20 mouse cellular contexts compared by ENCODE assay signal in genomic region chr3:51697931-51698330, GRCm38 (mm10). TPM values are rescaled to one million over a fixed set of nuclear protein-coding genes. Genes with fewer than 3 reads are reported as not detected.
DNase-seq lines count a peak whose midpoint lies in the region; ATAC-seq lines count a peak whose summit lies in the region.
"Had no signal": no experiment of that assay in that cellular context is flagged by ENCODE, and none has a peak within 500 bp of the region (broad histone marks: within the 10 kb centered on the region; RNA-seq: fewer than 3 reads in every experiment).

No protein-coding gene starts in this region.

- H3K9me3 ChIP-seq in hindbrain, embryonic 10.5 days, result no peaks in the 10 kb centered on the region
- H3K9me3 ChIP-seq in hindbrain, embryonic 12.5 days (replicated peaks), result no peaks in the 10 kb centered on the region
- H3K9me3 ChIP-seq: embryonic facial prominence, embryonic 10.5 days; embryonic facial prominence, embryonic 12.5 days; forebrain, embryonic 13.5 days; forebrain, embryonic 15.5 days had no signal

- WGBS in hindbrain, embryonic 10.5 days, result 95% methylated on average over 3 of the region's 3 CpGs
- WGBS in hindbrain, embryonic 12.5 days, result 93% methylated on average over 3 of the region's 3 CpGs

- H3K9ac ChIP-seq in hindbrain, embryonic 12.5 days, result no peak overlapping the region
- H3K9ac ChIP-seq: embryonic facial prominence, embryonic 12.5 days; forebrain, embryonic 13.5 days; forebrain, embryonic 15.5 days; forebrain, postnatal 0 days had no signal

- H3K4me2 ChIP-seq in hindbrain, embryonic 12.5 days (replicated peaks), result no peak overlapping the region
- H3K4me2 ChIP-seq: embryonic facial prominence, embryonic 12.5 days; forebrain, embryonic 13.5 days; forebrain, embryonic 15.5 days had no signal

- H3K27ac ChIP-seq in hindbrain, embryonic 10.5 days, result 0 out of 2 replicates have a peak overlapping the region, but pooled peaks have one; percentile 16
- H3K27ac ChIP-seq in hindbrain, embryonic 12.5 days, result no peak overlapping the region
- H3K27ac ChIP-seq: embryonic facial prominence, embryonic 10.5 days; embryonic facial prominence, embryonic 12.5 days; forebrain, embryonic 13.5 days; forebrain, embryonic 15.5 days had no signal

- no peak overlapping the region for H3K4me3 ChIP-seq in hindbrain, embryonic 10.5 days
- H3K4me3 ChIP-seq in hindbrain, embryonic 12.5 days, result no peak overlapping the region
- H3K4me3 ChIP-seq: embryonic facial prominence, embryonic 10.5 days; embryonic facial prominence, embryonic 12.5 days; forebrain, embryonic 13.5 days; forebrain, embryonic 15.5 days had no signal

- peaks cover 33% of the 10 kb centered on the region for H3K4me1 ChIP-seq in hindbrain, embryonic 10.5 days (replicated peaks)
- H3K4me1 ChIP-seq in hindbrain, embryonic 12.5 days, result peaks cover 31% of the 10 kb centered on the region

- ATAC-seq in hindbrain, embryonic 12.5 days (ENCODE audit: low FRiP score), result no peak
- peak; percentile 72 for ATAC-seq in granulocyte monocyte progenitor cell, adult 5-6 weeks (replicated peaks; ENCODE audit: poor library complexity, severe bottlenecking)
- ATAC-seq in megakaryocyte progenitor cell, adult 5-6 weeks (replicated peaks; ENCODE audit: poor library complexity), result peak; percentile 55
- ATAC-seq: forebrain, embryonic 13.5 days; forebrain, embryonic 15.5 days; forebrain, postnatal 0 days had no signal

- no peaks in the 10 kb centered on the region for H3K27me3 ChIP-seq in hindbrain, embryonic 10.5 days (ENCODE audit: insufficient read depth, poor library complexity, severe bottlenecking)
- no peaks in the 10 kb centered on the region for H3K27me3 ChIP-seq in hindbrain, embryonic 12.5 days
- H3K27me3 ChIP-seq: embryonic facial prominence, embryonic 12.5 days; forebrain, embryonic 13.5 days; forebrain, embryonic 15.5 days had no signal

- H3K36me3 ChIP-seq in hindbrain, embryonic 10.5 days, result peaks cover 42% of the 10 kb centered on the region
- H3K36me3 ChIP-seq in hindbrain, embryonic 12.5 days, result peaks cover 18% of the 10 kb centered on the region
- H3K36me3 ChIP-seq: forebrain, embryonic 15.5 days had no signal

- DNase-seq in hindbrain, embryonic 10.5 days (ENCODE audit: low spot score), result no peak
- no peak for DNase-seq in layer of hippocampus, postnatal 36 days
- no peak for DNase-seq in frontal cortex, adult 2 months (ENCODE audit: extremely low spot score in 1 of 2, low spot score in 1 of 2)
- DNase-seq: adrenal gland, adult 2 months; adrenal gland, postnatal 10 days; adrenal gland, postnatal 25 days; cerebellum, adult 11 months; cerebellum, adult 18-20 months; cerebellum, adult 8-10 months; cerebellum, adult 9-11 months; cerebellum, postnatal 14 days; cerebellum, postnatal 36 days; forebrain, postnatal 0 days had no signal

RNA-seq across cellular contexts. Expression of gene Mgst2, which starts 37.8 kb away (rescaled TPM):
- polyA plus RNA-seq in hindbrain, embryonic 10.5 days (2016; fragmentation: Nextera tagmentation; extraction: Ambion mirVana), result 0.42 TPM in 1 of 2 replicates, not detected in the other
- 0.58 and 1.3 TPM in 2 replicates for polyA plus RNA-seq in hindbrain, embryonic 12.5 days (2016; fragmentation: Nextera tagmentation; extraction: Ambion mirVana)
- 119 and 127 TPM in 2 replicates for total RNA-seq in granulocyte monocyte progenitor cell, adult 5-6 weeks (2014; fragmentation: Nextera tagmentation)
- total RNA-seq in granulocyte monocyte progenitor cell, adult 5-6 weeks (2017), result 38.6 and 72.3 TPM in 2 replicates
- 132 and 146 TPM in 2 replicates for total RNA-seq in megakaryocyte progenitor cell, adult 5-6 weeks (2015)
- total RNA-seq in megakaryocyte progenitor cell, adult 5-6 weeks (2017), result 44.7 and 52.2 TPM in 2 replicates
- total RNA-seq in layer of hippocampus, postnatal 36 days (2021), result not detected
- 0.24 and 0.36 TPM in 2 replicates for polyA plus RNA-seq in frontal cortex, adult 2 months (2012; rRNA removed)
- total RNA-seq: forebrain, postnatal 0 days had no signal

Comparison
In these comparisons a context has a peak if more than half of its experiments do, and no peak if none do; other contexts are left out.
1. RNA of gene Mgst2, which starts 37.8 kb away (total RNA-seq): 44.7 to 146 TPM in megakaryocyte progenitor cell, adult 5-6 weeks and 38.6 to 127 TPM in granulocyte monocyte progenitor cell, adult 5-6 weeks; not detected in layer of hippocampus, postnatal 36 days; every median in the first group is over 10 times any median in the second.